Mouse (Mus musculus): Measurements from ENCODE around the gene Olfr180. TPM values are rescaled to one million over a fixed set of nuclear protein-coding genes. Genes with fewer than 3 reads are reported as not detected.

Olfr180 gene
- polyA plus RNA-seq (2012; rRNA removed) = not detected in 2 replicates
- polyA plus RNA-seq (2014; fragmentation: Nextera tagmentation; extraction: Ambion mirVana) = not detected in 2 replicates

- Histone ChIP-seq H3K27ac (no peak within 1 kb of the TSS), H3K36me3 (replicated peaks; ENCODE audit: control insufficient read depth, insufficient read depth, low read depth) (no peaks in the 10 kb centered on the region), H3K9me3 (ENCODE audit: control insufficient read depth, low read length) (no peaks in the 10 kb centered on the region), H3K4me3 (ENCODE audit: insufficient read depth in 1 of 2, low read depth in 2 of 2, low read length in 2 of 2) (no peak within 1 kb of the TSS), H3K9ac (replicated peaks) (no peak within 1 kb of the TSS), H3K27me3 (ENCODE audit: control insufficient read depth, insufficient read depth, low read length) (no peaks in the 10 kb centered on the region), H3K4me1 (replicated peaks; ENCODE audit: control insufficient read depth in 2 of 2, insufficient read depth in 2 of 2, low read length in 1 of 2) (no peaks in the 10 kb centered on the region), H3K4me2 (ENCODE audit: low read depth) (no peak within 1 kb of the TSS)
- ATAC-seq (ENCODE audit: insufficient read depth) (no peak), DNase-seq (ENCODE audit: low read depth in 3 of 3, low spot score in 3 of 3) (no peak)
- no peak for TF ChIP-seq EP300 (IDR thresholded peaks at IDR 0.05; ENCODE audit: low read depth)
- 54% methylated on average over 4 of the region's 4 CpGs for WGBS (ENCODE audit: insufficient replicate concordance)
These were observed at the start of gene Olfr180 for GRCm38 (mm10) chr16:58929292-58929691. Gene Olfr180 (minus strand): TSS chr16:58929392.

- no peaks in the 10 kb centered on the region for H3K4me1 ChIP-seq (replicated peaks; ENCODE audit: control insufficient read depth in 2 of 2, insufficient read depth in 2 of 2, low read length in 1 of 2)
- no peak within 1 kb of the TSS for H3K4me2 ChIP-seq (ENCODE audit: low read depth)
- H3K27ac ChIP-seq = no peak within 1 kb of the TSS
- no peak within 1 kb of the TSS for H3K4me3 ChIP-seq (ENCODE audit: insufficient read depth in 1 of 2, low read depth in 2 of 2, low read length in 2 of 2)
- 20% methylated on average over 1 of the region's 1 CpGs for WGBS (ENCODE audit: insufficient replicate concordance)
- TF ChIP-seq EP300 (IDR thresholded peaks at IDR 0.05; ENCODE audit: low read depth) (no peak), CTCF (IDR thresholded peaks at IDR 0.05; ENCODE audit: low read depth) (no peak)
- DNase-seq (ENCODE audit: low read depth in 3 of 3, low spot score in 3 of 3) = no peak
- H3K36me3 ChIP-seq (replicated peaks; ENCODE audit: control insufficient read depth, insufficient read depth, low read depth) = no peaks in the 10 kb centered on the region
- ATAC-seq (ENCODE audit: insufficient read depth) = no peak
- H3K27me3 ChIP-seq (ENCODE audit: control insufficient read depth, insufficient read depth, low read length) = no peaks in the 10 kb centered on the region
- H3K9me3 ChIP-seq (ENCODE audit: control insufficient read depth, low read length) = no peaks in the 10 kb centered on the region
- no peak within 1 kb of the TSS for H3K9ac ChIP-seq (replicated peaks)
These were observed 537 bp downstream of the Olfr180 start, which contains the start of gene Olfr181 for GRCm38 (mm10) chr16:58928655-58929054. Gene Olfr181 (minus strand): TSS chr16:58928755.

- Histone ChIP-seq H3K4me3 (ENCODE audit: insufficient read depth in 1 of 2, low read depth in 2 of 2, low read length in 2 of 2) (no peak within 1 kb of the TSS), H3K36me3 (replicated peaks; ENCODE audit: control insufficient read depth, insufficient read depth, low read depth) (no peaks in the 10 kb centered on the region), H3K4me1 (replicated peaks; ENCODE audit: control insufficient read depth in 2 of 2, insufficient read depth in 2 of 2, low read length in 1 of 2) (no peaks in the 10 kb centered on the region), H3K27me3 (ENCODE audit: control insufficient read depth, insufficient read depth, low read length) (no peaks in the 10 kb centered on the region), H3K9me3 (ENCODE audit: control insufficient read depth, low read length) (no peaks in the 10 kb centered on the region), H3K4me2 (ENCODE audit: low read depth) (no peak within 1 kb of the TSS), H3K27ac (no peak within 1 kb of the TSS), H3K9ac (replicated peaks) (no peak within 1 kb of the TSS)
- DNase-seq (ENCODE audit: low read depth in 3 of 3, low spot score in 3 of 3) (no peak), ATAC-seq (ENCODE audit: insufficient read depth) (no peak)
- no peak for TF ChIP-seq CTCF (IDR thresholded peaks at IDR 0.05; ENCODE audit: low read depth)
- TF ChIP-seq EP300 (IDR thresholded peaks at IDR 0.05; ENCODE audit: low read depth) = no peak
- WGBS (ENCODE audit: insufficient replicate concordance) = 60% methylated on average over 3 of the region's 3 CpGs
These were observed 37.2 kb downstream of the Olfr180 start, which contains the start of gene Olfr178 for GRCm38 (mm10) chr16:58891963-58892362. Gene Olfr178 (minus strand): TSS chr16:58892063.

- Histone ChIP-seq H3K4me1 (replicated peaks; ENCODE audit: control insufficient read depth in 2 of 2, insufficient read depth in 2 of 2, low read length in 1 of 2) (no peaks in the 10 kb centered on the region), H3K9ac (replicated peaks) (no peak overlapping the region), H3K4me3 (ENCODE audit: insufficient read depth in 1 of 2, low read depth in 2 of 2, low read length in 2 of 2) (no peak overlapping the region), H3K27me3 (ENCODE audit: control insufficient read depth, insufficient read depth, low read length) (no peaks in the 10 kb centered on the region), H3K27ac (no peak overlapping the region), H3K4me2 (ENCODE audit: low read depth) (no peak overlapping the region), H3K9me3 (ENCODE audit: control insufficient read depth, low read length) (no peaks in the 10 kb centered on the region), H3K36me3 (replicated peaks; ENCODE audit: control insufficient read depth, insufficient read depth, low read depth) (no peaks in the 10 kb centered on the region)
- ATAC-seq (ENCODE audit: insufficient read depth) (no peak), DNase-seq (ENCODE audit: low read depth in 3 of 3, low spot score in 3 of 3) (no peak)
- WGBS (ENCODE audit: insufficient replicate concordance) = 66% methylated on average over 2 of the region's 2 CpGs
- TF ChIP-seq CTCF (IDR thresholded peaks at IDR 0.05; ENCODE audit: low read depth) (no peak), EP300 (IDR thresholded peaks at IDR 0.05; ENCODE audit: low read depth) (no peak)
These were observed 44.8 kb downstream of the Olfr180 start for GRCm38 (mm10) chr16:58884416-58884815.

GRCm38 (mm10) chr16:58874668-58875067 lies 54.5 kb downstream of the Olfr180 start, which contains the start of gene Olfr177:
Gene Olfr177 (minus strand): TSS chr16:58874768.
- Histone ChIP-seq H3K9me3 (ENCODE audit: control insufficient read depth, low read length) (no peaks in the 10 kb centered on the region), H3K27ac (no peak within 1 kb of the TSS), H3K4me1 (replicated peaks; ENCODE audit: control insufficient read depth in 2 of 2, insufficient read depth in 2 of 2, low read length in 1 of 2) (no peaks in the 10 kb centered on the region), H3K36me3 (replicated peaks; ENCODE audit: control insufficient read depth, insufficient read depth, low read depth) (no peaks in the 10 kb centered on the region), H3K4me3 (ENCODE audit: insufficient read depth in 1 of 2, low read depth in 2 of 2, low read length in 2 of 2) (no peak within 1 kb of the TSS), H3K4me2 (ENCODE audit: low read depth) (no peak within 1 kb of the TSS), H3K27me3 (ENCODE audit: control insufficient read depth, insufficient read depth, low read length) (no peaks in the 10 kb centered on the region), H3K9ac (replicated peaks) (no peak within 1 kb of the TSS)
- TF ChIP-seq EP300 (IDR thresholded peaks at IDR 0.05; ENCODE audit: low read depth) = no peak
- TF ChIP-seq CTCF (IDR thresholded peaks at IDR 0.05; ENCODE audit: low read depth) = no peak
- WGBS (ENCODE audit: insufficient replicate concordance) = 33% methylated on average over 1 of the region's 1 CpGs
- DNase-seq (ENCODE audit: low read depth in 3 of 3, low spot score in 3 of 3) = no peak
- no peak for ATAC-seq (ENCODE audit: insufficient read depth)

Other genes with a start within 250 kb of the Olfr180 start
- gene Gpr15, start 210.3 kb downstream of the Olfr180 start, polyA plus RNA-seq (2012; rRNA removed) = 0.02 and 0.07 TPM in 2 replicates
- 0.08 and 0.14 TPM in 2 replicates for gene Gpr15, start 210.3 kb downstream of the Olfr180 start, polyA plus RNA-seq (2014; fragmentation: Nextera tagmentation; extraction: Ambion mirVana)
- gene Cldnd1, start 201.5 kb downstream of the Olfr180 start, polyA plus RNA-seq (2012; rRNA removed) = 14.1 and 15.4 TPM in 2 replicates
- gene Cldnd1, start 201.5 kb downstream of the Olfr180 start, polyA plus RNA-seq (2014; fragmentation: Nextera tagmentation; extraction: Ambion mirVana) = 30.0 and 31.5 TPM in 2 replicates
- not detected in 2 replicates for gene Olfr172, start 166.2 kb downstream of the Olfr180 start, polyA plus RNA-seq (2012; rRNA removed)
- not detected in 2 replicates for gene Olfr172, start 166.2 kb downstream of the Olfr180 start, polyA plus RNA-seq (2014; fragmentation: Nextera tagmentation; extraction: Ambion mirVana)
- gene Olfr173, start 129.1 kb downstream of the Olfr180 start, polyA plus RNA-seq (2012; rRNA removed) = not detected in 2 replicates
- gene Olfr173, start 129.1 kb downstream of the Olfr180 start, polyA plus RNA-seq (2014; fragmentation: Nextera tagmentation; extraction: Ambion mirVana) = not detected in 2 replicates
- not detected in 2 replicates for gene Olfr175-ps1, start 102.6 kb downstream of the Olfr180 start, polyA plus RNA-seq (2012; rRNA removed)
- not detected in 2 replicates for gene Olfr175-ps1, start 102.6 kb downstream of the Olfr180 start, polyA plus RNA-seq (2014; fragmentation: Nextera tagmentation; extraction: Ambion mirVana)
- gene Olfr177, start 54.6 kb downstream of the Olfr180 start, polyA plus RNA-seq (2012; rRNA removed) = not detected in 2 replicates
- gene Olfr177, start 54.6 kb downstream of the Olfr180 start, polyA plus RNA-seq (2014; fragmentation: Nextera tagmentation; extraction: Ambion mirVana) = not detected in 2 replicates
- gene Olfr178, start 37.3 kb downstream of the Olfr180 start, polyA plus RNA-seq (2012; rRNA removed) = not detected in 2 replicates
- not detected in 2 replicates for gene Olfr178, start 37.3 kb downstream of the Olfr180 start, polyA plus RNA-seq (2014; fragmentation: Nextera tagmentation; extraction: Ambion mirVana)
- gene Olfr181, start 637 bp downstream of the Olfr180 start, polyA plus RNA-seq (2012; rRNA removed) = not detected in 2 replicates
- not detected in 2 replicates for gene Olfr181, start 637 bp downstream of the Olfr180 start, polyA plus RNA-seq (2014; fragmentation: Nextera tagmentation; extraction: Ambion mirVana)
- not detected in 2 replicates for gene Olfr183, start 66.0 kb upstream of the Olfr180 start, polyA plus RNA-seq (2012; rRNA removed)
- not detected in 2 replicates for gene Olfr183, start 66.0 kb upstream of the Olfr180 start, polyA plus RNA-seq (2014; fragmentation: Nextera tagmentation; extraction: Ambion mirVana)
- gene Olfr186, start 100.9 kb upstream of the Olfr180 start, polyA plus RNA-seq (2012; rRNA removed) = not detected in 2 replicates
- not detected in 2 replicates for gene Olfr186, start 100.9 kb upstream of the Olfr180 start, polyA plus RNA-seq (2014; fragmentation: Nextera tagmentation; extraction: Ambion mirVana)
- gene Olfr187, start 110.4 kb upstream of the Olfr180 start, polyA plus RNA-seq (2012; rRNA removed) = not detected in 2 replicates
- not detected in 2 replicates for gene Olfr187, start 110.4 kb upstream of the Olfr180 start, polyA plus RNA-seq (2014; fragmentation: Nextera tagmentation; extraction: Ambion mirVana)
- gene Olfr190, start 148.6 kb upstream of the Olfr180 start, polyA plus RNA-seq (2012; rRNA removed) = not detected in 2 replicates
- gene Olfr190, start 148.6 kb upstream of the Olfr180 start, polyA plus RNA-seq (2014; fragmentation: Nextera tagmentation; extraction: Ambion mirVana) = not detected in 2 replicates
- not detected in 2 replicates for gene Olfr191, start 160.4 kb upstream of the Olfr180 start, polyA plus RNA-seq (2012; rRNA removed)
- not detected in 2 replicates for gene Olfr191, start 160.4 kb upstream of the Olfr180 start, polyA plus RNA-seq (2014; fragmentation: Nextera tagmentation; extraction: Ambion mirVana)
- not detected in 2 replicates for gene Olfr193, start 182.5 kb upstream of the Olfr180 start, polyA plus RNA-seq (2012; rRNA removed)
- not detected in 2 replicates for gene Olfr193, start 182.5 kb upstream of the Olfr180 start, polyA plus RNA-seq (2014; fragmentation: Nextera tagmentation; extraction: Ambion mirVana)
- gene Olfr194, start 191.7 kb upstream of the Olfr180 start, polyA plus RNA-seq (2012; rRNA removed) = not detected in 2 replicates
- not detected in 2 replicates for gene Olfr194, start 191.7 kb upstream of the Olfr180 start, polyA plus RNA-seq (2014; fragmentation: Nextera tagmentation; extraction: Ambion mirVana)
- not detected in 2 replicates for gene Olfr195, start 217.7 kb upstream of the Olfr180 start, polyA plus RNA-seq (2012; rRNA removed)
- gene Olfr195, start 217.7 kb upstream of the Olfr180 start, polyA plus RNA-seq (2014; fragmentation: Nextera tagmentation; extraction: Ambion mirVana) = not detected in 2 replicates
- not detected in 2 replicates for gene Olfr196, start 241.1 kb upstream of the Olfr180 start, polyA plus RNA-seq (2012; rRNA removed)
- gene Olfr196, start 241.1 kb upstream of the Olfr180 start, polyA plus RNA-seq (2014; fragmentation: Nextera tagmentation; extraction: Ambion mirVana) = not detected in 2 replicates